25 mouse cellular contexts compared by ENCODE assay signal in the genomic region with DNA sequence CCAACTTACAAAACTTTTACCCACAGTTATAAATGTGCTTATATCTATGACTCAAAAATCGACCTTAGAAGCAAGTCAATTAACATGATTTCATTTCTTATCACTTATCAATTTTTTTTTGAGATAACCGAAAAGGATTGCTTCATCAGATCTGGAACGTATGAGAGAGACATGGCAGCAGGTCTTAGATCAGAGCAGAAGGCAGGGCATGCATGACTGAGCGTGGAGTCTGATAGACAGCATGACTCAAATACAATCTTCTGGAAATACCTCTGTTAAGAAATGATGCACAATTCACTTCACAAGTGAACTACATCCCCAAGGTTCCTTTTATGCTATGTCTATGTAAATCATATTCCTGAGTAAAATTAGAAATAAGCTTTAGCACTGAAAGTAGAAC.
"Had no signal": no experiment of that assay in that cellular context is flagged by ENCODE, and none has a peak within 500 bp of the region (broad histone marks: within the 10 kb centered on the region; RNA-seq: fewer than 3 reads in every experiment).

No protein-coding gene starts in this region.

- H3K27ac ChIP-seq: heart, adult 2 months; heart, embryonic 13.5 days; heart, embryonic 15.5 days; hindbrain, embryonic 13.5 days; hindbrain, embryonic 15.5 days; hindbrain, postnatal 0 days; layer of hippocampus, adult 2 months; left cerebral cortex, adult 2 months; limb, embryonic 10.5 days; limb, embryonic 12.5 days; liver, embryonic 13.5 days; liver, embryonic 15.5 days had no signal

- H3K4me2 ChIP-seq: heart, embryonic 11.5 days; heart, embryonic 13.5 days; heart, embryonic 15.5 days; hindbrain, embryonic 13.5 days; hindbrain, embryonic 15.5 days; limb, embryonic 12.5 days; liver, embryonic 11.5 days; liver, embryonic 13.5 days; liver, embryonic 15.5 days had no signal

- H3K4me1 ChIP-seq: heart, embryonic 13.5 days; heart, embryonic 15.5 days; hindbrain, embryonic 13.5 days; hindbrain, embryonic 15.5 days; limb, embryonic 10.5 days; limb, embryonic 12.5 days; liver, embryonic 13.5 days; liver, embryonic 15.5 days had no signal

- H3K36me3 ChIP-seq: heart, embryonic 13.5 days; heart, embryonic 15.5 days; hindbrain, embryonic 13.5 days; hindbrain, embryonic 15.5 days; limb, embryonic 10.5 days; limb, embryonic 12.5 days; liver, embryonic 13.5 days; liver, embryonic 15.5 days had no signal

- DNase-seq: gastrocnemius, postnatal 14 days; gastrocnemius, postnatal 36 days; heart, adult 11 months; heart, adult 2 months; heart, postnatal 14 days; heart, postnatal 36 days; kidney, adult 11 months; kidney, adult 2 months; kidney, postnatal 10 days; kidney, postnatal 25 days; kidney, postnatal 4 days; liver; liver, embryonic 13.5 days had no signal

- H3K9ac ChIP-seq: heart, embryonic 13.5 days; heart, embryonic 15.5 days; hindbrain, embryonic 13.5 days; hindbrain, embryonic 15.5 days; limb, embryonic 12.5 days; liver, embryonic 13.5 days; liver, embryonic 15.5 days had no signal

- H3K9me3 ChIP-seq: heart, embryonic 13.5 days; heart, embryonic 15.5 days; hindbrain, embryonic 13.5 days; hindbrain, embryonic 15.5 days; limb, embryonic 10.5 days; limb, embryonic 12.5 days; liver, embryonic 13.5 days; liver, embryonic 15.5 days had no signal

- H3K4me3 ChIP-seq: heart, adult 2 months; heart, embryonic 13.5 days; heart, embryonic 15.5 days; hindbrain, embryonic 13.5 days; hindbrain, embryonic 15.5 days; layer of hippocampus, adult 2 months; left cerebral cortex, adult 2 months; limb, embryonic 10.5 days; limb, embryonic 12.5 days; liver, embryonic 13.5 days; liver, embryonic 15.5 days had no signal

- H3K27me3 ChIP-seq: heart, embryonic 13.5 days; heart, embryonic 15.5 days; hindbrain, embryonic 13.5 days; hindbrain, embryonic 15.5 days; limb, embryonic 12.5 days; liver, embryonic 13.5 days; liver, embryonic 15.5 days had no signal
